12 mouse cellular contexts compared by ENCODE assay signal in the genomic region with DNA sequence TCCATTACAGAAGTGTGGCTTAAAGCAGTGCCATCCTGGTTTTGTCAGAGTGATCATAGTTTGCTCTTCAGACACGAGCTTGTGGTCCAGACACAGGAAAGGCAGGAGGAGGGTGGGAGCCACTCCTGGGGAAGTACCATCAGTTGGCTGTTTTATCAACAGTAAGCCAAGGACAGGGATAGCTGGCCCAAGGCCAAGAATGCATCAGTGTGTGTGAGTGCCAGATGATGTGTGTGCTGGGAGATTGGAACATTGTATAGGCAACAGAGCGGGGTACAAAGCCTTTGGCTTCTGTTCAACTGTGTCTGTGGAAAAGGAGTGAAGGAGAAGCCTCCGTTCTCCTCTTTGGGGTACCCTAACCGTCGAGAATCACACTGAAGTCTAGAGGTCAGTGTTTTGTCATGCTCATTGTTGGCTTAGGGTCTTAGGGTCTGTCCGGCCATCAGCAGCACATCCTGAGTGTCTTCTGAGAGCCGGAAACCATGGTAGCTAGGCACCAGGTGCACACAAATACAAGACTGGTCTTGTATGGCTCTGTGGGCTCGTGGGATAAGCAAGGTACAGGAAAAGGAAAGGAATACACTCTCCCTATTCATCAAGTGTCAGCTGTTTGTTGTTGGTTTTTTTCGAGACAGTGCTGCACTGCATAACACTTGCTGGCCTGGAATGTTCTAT. TPM values are rescaled to one million over a fixed set of nuclear protein-coding genes. Genes with fewer than 3 reads are reported as not detected.
DNase-seq lines count a peak whose midpoint lies in the region; ATAC-seq and TF ChIP-seq lines count a peak whose summit lies in the region.
"Had no signal": no experiment of that assay in that cellular context is flagged by ENCODE, and none has a peak within 500 bp of the region (broad histone marks: within the 10 kb centered on the region; RNA-seq: fewer than 3 reads in every experiment).

No protein-coding gene starts in this region.

- peak overlapping the region; percentile 24 for H3K4me2 ChIP-seq in heart, embryonic 15.5 days
- H3K4me2 ChIP-seq in midbrain, postnatal 0 days (ENCODE audit: low read depth, low read length, poor library complexity, severe bottlenecking), result no peak overlapping the region
- no peak overlapping the region for H3K4me2 ChIP-seq in midbrain, embryonic 15.5 days
- H3K4me2 ChIP-seq: embryonic facial prominence, embryonic 12.5 days; midbrain, embryonic 12.5 days had no signal

- peaks cover 63% of the 10 kb centered on the region for H3K4me1 ChIP-seq in heart, embryonic 15.5 days (replicated peaks)
- H3K4me1 ChIP-seq in midbrain, postnatal 0 days (ENCODE audit: insufficient read depth, low read length), result no peaks in the 10 kb centered on the region
- 0 out of 2 replicates have a peak, but pooled peaks cover 1% of the 10 kb centered on the region for H3K4me1 ChIP-seq in midbrain, embryonic 15.5 days
- H3K4me1 ChIP-seq: midbrain, embryonic 12.5 days had no signal

- H3K27ac ChIP-seq in heart, embryonic 15.5 days, result peak overlapping the region; percentile 82
- H3K27ac ChIP-seq in midbrain, postnatal 0 days (ENCODE audit: low read depth, low read length), result no peak overlapping the region
- no peak overlapping the region for H3K27ac ChIP-seq in midbrain, embryonic 15.5 days
- H3K27ac ChIP-seq: embryonic facial prominence, embryonic 12.5 days; midbrain, embryonic 12.5 days had no signal

- no peak for TF ChIP-seq CTCF in midbrain, postnatal 0 days (IDR thresholded peaks at IDR 0.05)

- H3K36me3 ChIP-seq in heart, embryonic 15.5 days, result no peaks in the 10 kb centered on the region
- no peaks in the 10 kb centered on the region for H3K36me3 ChIP-seq in midbrain, postnatal 0 days (ENCODE audit: insufficient read depth, low read length)
- no peaks in the 10 kb centered on the region for H3K36me3 ChIP-seq in midbrain, embryonic 15.5 days (replicated peaks)
- H3K36me3 ChIP-seq: G1E; midbrain, embryonic 12.5 days had no signal

- no peaks in the 10 kb centered on the region for H3K27me3 ChIP-seq in heart, embryonic 15.5 days
- no peaks in the 10 kb centered on the region for H3K27me3 ChIP-seq in midbrain, postnatal 0 days (ENCODE audit: insufficient read depth, low read length)
- H3K27me3 ChIP-seq in midbrain, embryonic 15.5 days (replicated peaks), result no peaks in the 10 kb centered on the region
- H3K27me3 ChIP-seq: embryonic facial prominence, embryonic 12.5 days; midbrain, embryonic 12.5 days had no signal

- H3K4me3 ChIP-seq in heart, embryonic 15.5 days, result no peak overlapping the region
- no peak overlapping the region for H3K4me3 ChIP-seq in midbrain, postnatal 0 days (ENCODE audit: low read depth, low read length)
- no peak overlapping the region for H3K4me3 ChIP-seq in midbrain, embryonic 15.5 days
- H3K4me3 ChIP-seq: embryonic facial prominence, embryonic 12.5 days; midbrain, embryonic 12.5 days had no signal

- intact Hi-C loops in heart, postnatal 14 days (cut with DNase I), result no loop called here

- 22% methylated on average over 9 of the region's 9 CpGs for WGBS in heart, embryonic 15.5 days
- 69% methylated on average over 9 of the region's 9 CpGs for WGBS in midbrain, postnatal 0 days
- 71% methylated on average over 9 of the region's 9 CpGs for WGBS in midbrain, embryonic 15.5 days

- no peak for DNase-seq in heart, postnatal 14 days
- peak; percentile 66 for DNase-seq in midbrain, postnatal 0 days (ENCODE audit: low spot score)
- peak; percentile 75 for DNase-seq in adrenal gland, postnatal 25 days
- peak; percentile 54 for DNase-seq in lung, postnatal 14 days
- DNase-seq: right cerebral cortex, postnatal 25 days; thymus, postnatal 25 days had no signal

- no peaks in the 10 kb centered on the region for H3K9me3 ChIP-seq in heart, embryonic 15.5 days (replicated peaks)
- H3K9me3 ChIP-seq in midbrain, postnatal 0 days (ENCODE audit: low read length), result no peaks in the 10 kb centered on the region
- no peaks in the 10 kb centered on the region for H3K9me3 ChIP-seq in midbrain, embryonic 15.5 days
- H3K9me3 ChIP-seq: embryonic facial prominence, embryonic 12.5 days; G1E; midbrain, embryonic 12.5 days had no signal

- no peak overlapping the region for H3K9ac ChIP-seq in heart, embryonic 15.5 days
- H3K9ac ChIP-seq in midbrain, postnatal 0 days (replicated peaks; ENCODE audit: low read length, poor library complexity, severe bottlenecking), result no peak overlapping the region
- no peak overlapping the region for H3K9ac ChIP-seq in midbrain, embryonic 15.5 days
- H3K9ac ChIP-seq: embryonic facial prominence, embryonic 12.5 days; midbrain, embryonic 12.5 days had no signal

- peak; percentile 76 for ATAC-seq in heart, embryonic 15.5 days (replicated peaks; ENCODE audit: insufficient number of reproducible peaks, insufficient read depth, low FRiP score, low read depth)
- no peak for ATAC-seq in midbrain, postnatal 0 days (ENCODE audit: low FRiP score)
- ATAC-seq in midbrain, embryonic 15.5 days (replicated peaks), result no peak
- no peak for ATAC-seq in frontal cortex, adult (ENCODE audit: low TSS enrichment)

RNA-seq across cellular contexts. Expression of gene Umps, which starts 37.9 kb away (rescaled TPM):
- polyA plus RNA-seq in heart, embryonic 15.5 days (2015; fragmentation: Nextera tagmentation; extraction: Ambion mirVana), result 23.9 and 30.7 TPM in 2 replicates
- total RNA-seq in heart, postnatal 14 days (2021), result 1 to 10 TPM; 9.2 TPM
- total RNA-seq in midbrain, postnatal 0 days (2014; rRNA removed), result 18.4 and 19.8 TPM in 2 replicates
- polyA plus RNA-seq in midbrain, postnatal 0 days (2015; fragmentation: Nextera tagmentation; extraction: Ambion mirVana), result 22.2 and 22.5 TPM in 2 replicates
- 23.4 and 24.1 TPM in 2 replicates for polyA plus RNA-seq in midbrain, embryonic 15.5 days (2015; fragmentation: Nextera tagmentation; extraction: Ambion mirVana)
- total RNA-seq in adrenal gland, postnatal 25 days (2021), result 48.2 and 55.5 TPM in 2 replicates

Comparison
In these comparisons a context has a peak if more than half of its experiments do, and no peak if none do; other contexts are left out.
1. DNase-seq: peak in midbrain, postnatal 0 days (single experiment), adrenal gland, postnatal 25 days (single experiment) and lung, postnatal 14 days (single experiment); none in heart, postnatal 14 days (0 of 2).